Mouse (Mus musculus) cerebellum, postnatal 14 days (tissue): ENCODE data around the gene March9.
A peak's percentile ranks its signal among the peaks of the same experiment; 100 is the strongest.
"Not testable (repeated sequence)": the region's sequence is repeated elsewhere in the genome, so short reads cannot be mapped to it uniquely, and the experiment has no call there.

Experiments
- DNase-seq, 2 experiments: peaks; one replicate each; pipeline ENCODE4 v3.0.0; 2021; ENCODE audit warnings: mixed read lengths in 2 of 2

March9 gene

DNA sequence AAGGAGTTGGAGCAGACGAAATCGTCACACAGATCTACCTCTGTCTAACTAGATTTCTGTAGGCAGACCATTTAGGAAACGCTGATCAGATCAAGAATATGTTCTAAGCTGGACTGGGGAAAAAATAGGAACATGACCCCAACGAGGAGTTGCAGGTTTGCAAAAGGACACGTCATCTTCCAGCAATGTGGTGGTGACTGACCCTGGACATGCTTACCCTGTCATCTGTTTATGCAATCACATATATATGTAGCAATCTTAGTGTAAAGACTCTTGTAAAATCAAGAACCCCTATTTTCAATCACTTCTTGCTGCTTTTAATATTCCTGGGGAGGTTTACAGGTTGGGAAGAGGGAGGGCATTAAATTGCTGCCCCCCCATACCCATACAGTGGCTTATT is 2.5 kb upstream of the March9 start:
- peak in 1 of 2 experiments; percentile 33 for DNase-seq

DNA sequence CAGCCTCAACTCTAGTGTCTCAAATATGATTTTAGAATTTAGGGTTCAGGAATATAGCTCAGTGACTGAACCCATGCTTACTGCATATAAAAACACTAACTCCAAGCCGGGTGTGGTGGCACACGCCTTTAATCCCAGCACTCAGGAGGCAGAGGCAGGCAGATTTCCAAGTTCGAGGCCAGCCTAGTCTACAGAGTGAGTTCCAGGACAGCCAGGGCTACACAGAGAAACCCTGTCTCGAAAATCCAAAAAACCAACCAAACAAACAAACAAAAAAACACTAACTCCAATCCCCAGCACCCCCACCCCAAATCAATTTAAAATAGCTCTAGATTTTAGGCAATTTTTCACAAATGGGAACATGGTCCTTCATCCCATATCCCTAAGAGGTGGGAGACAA is 2.1 kb upstream of the March9 start:
- not testable (repeated sequence) for DNase-seq

- DNase-seq: no peak
Measured at GRCm38 (mm10) chr10:127061513-127061912, 1.5 kb upstream of the March9 start.

DNA sequence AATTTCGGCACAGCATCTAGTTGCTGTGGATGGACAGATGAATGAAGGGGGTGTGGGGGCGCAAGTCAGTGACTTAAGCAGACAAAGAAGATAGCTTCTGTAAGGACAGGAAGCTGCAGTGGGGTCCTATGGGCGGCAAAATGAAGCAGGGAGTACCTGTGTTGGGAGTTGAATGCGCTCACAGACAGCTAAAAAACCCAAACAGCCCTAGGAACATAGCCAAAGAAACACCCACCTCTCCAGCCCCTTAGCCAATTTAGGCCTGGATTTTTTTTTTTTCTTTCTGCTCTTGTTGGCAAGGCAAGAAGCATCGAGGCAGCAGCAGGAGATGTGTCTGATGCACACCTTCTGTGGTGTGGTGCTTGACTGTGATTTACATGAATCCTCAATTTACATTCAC is 1.1 kb upstream of the March9 start:
- DNase-seq: peak in 1 of 2 experiments; percentile 36

DNA sequence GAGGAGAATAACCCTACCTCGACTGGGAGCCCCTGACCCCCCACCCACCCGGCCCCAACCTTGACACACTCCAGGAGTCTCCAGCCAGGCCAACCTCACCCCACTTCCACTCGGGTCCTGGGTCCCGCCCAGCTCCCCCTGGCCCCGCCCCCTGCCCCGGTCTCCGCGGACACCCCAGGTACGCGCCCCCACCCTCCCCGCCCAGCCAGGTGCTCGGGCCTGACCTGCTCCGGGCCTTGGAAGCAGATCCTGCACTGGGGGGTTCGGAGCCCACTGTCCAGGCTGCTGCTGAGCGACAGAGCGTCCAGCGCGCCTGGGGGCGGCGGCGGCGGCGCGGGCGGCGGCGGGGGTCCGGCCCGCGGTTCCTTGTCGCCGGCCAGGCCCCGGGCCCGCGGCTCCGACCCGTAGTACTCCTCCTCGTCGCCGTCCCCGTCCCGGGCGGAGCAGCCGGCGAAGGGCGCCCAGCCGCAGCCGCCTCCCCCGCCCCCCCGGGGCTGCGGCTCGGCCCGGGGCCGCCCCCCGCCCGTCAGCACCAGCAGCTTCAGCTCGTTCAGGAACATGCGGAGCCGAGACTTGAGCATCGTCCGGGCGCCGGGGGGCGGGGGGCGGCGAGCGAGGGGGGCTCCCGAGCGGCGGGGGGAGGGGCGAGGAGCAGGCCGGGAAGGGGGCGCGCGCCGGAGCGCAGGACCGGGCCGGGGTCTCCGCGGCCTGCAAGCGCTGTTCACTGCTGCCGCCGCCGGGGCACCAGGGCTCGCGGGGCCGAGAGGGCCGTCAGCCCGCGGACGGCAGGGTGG is 613 bp downstream of the March9 start:
- peak; percentile 52 to 66 for DNase-seq

DNA sequence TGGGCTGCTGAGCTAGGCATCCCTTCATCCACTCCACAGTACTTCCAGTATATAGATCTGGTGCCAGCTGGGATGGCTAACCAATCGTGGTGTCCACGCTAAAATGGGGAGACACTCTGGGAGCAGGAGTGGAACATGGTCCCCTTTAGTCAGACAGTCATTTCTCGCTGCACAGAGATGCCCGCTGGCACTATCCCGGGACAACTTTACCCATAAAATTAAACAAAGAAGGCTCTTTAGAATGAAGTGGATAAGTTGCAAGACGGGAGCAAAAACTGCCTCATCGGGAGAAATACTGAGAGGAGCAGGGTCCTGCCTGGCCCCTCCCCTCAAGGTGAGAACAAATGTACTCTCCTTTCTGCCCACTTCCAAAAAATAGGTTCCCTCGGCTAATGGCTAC is 1.3 kb downstream of the March9 start:
- peak in 1 of 2 experiments; percentile 33 for DNase-seq

DNA sequence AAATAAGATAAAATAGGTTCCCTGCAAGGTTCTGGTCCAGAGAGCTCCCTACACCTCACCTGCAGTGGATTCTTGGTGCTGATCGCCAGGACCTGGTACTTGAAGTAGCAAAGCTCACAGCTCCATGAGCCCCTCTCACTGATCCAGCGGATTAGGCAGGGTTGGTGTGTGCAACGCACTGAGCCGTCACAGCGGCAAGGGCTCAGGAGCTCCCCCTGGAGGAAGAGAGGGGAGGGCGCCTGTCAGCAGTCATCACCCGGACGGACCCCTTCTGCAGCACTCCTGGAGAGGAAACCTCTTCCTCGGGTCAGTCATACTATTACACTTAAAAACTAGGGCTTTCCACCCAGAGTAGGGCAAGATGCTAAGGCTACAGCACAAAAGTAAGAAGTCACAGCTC is 1.8 kb downstream of the March9 start:
- peak; percentile 89 to 90 for DNase-seq

DNA sequence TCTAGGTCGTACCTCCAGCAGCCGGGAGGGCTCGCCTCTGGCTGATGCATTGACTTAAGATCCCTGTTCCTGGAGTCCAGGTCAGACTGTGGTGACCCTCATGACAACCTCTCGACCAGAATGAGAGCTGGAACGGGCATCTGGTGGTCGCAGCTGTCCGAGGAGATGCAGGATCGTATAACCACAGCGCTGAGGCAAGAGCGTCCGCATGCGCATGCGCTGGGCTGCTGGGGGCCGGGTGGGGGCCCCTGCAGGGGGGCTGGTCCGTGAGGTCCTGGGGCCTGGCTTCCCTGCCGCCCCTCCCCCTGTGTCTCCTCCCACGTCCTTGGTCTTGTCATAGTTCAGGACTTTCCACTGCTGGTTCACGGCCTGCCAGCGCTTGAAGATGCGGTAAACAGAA is 3.5 kb downstream of the March9 start:
- no peak for DNase-seq

DNA sequence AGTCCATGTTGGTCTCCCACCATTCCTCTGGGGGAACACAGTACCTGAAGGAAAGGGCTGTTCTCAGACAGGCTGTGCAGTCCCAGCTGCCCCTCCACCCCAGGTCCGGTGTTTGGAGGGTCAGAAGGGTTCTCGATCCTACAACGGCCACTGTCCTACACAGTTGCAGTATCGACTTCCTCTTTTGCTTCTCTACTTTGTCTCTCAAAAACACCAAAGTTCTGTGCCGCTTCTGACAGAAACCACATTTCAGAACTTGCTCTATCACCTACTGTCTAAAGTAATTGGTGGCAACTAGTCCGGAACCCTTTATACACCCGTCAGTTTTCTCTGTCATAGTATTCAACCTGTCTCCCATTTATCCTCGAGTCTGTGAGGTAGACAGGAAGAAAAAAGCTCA is 4.6 kb downstream of the March9 start:
- DNase-seq: no peak

- peak; percentile 55 to 58 for DNase-seq
Measured at GRCm38 (mm10) chr10:127054646-127055045, 5.3 kb downstream of the March9 start.

DNA sequence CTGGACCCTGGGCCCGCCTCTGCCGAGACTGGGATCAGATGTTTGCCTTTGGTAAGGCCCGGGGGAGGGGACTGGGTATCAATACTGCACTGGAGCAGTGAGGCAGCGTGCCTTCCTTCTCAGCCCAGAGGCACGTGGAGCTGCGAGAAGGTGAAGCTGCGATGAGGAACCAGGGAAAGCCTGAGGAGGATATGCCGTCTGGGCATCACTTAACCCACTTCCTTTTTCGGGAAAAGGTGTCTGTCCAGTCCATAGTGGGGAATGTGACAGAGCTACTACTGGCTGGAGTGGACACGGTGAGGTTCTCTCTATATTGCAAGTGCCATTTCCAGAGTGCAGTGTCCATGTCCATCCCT is 9.9 kb downstream of the March9 start:
- no peak for DNase-seq

GRCm38 (mm10) chr10:127049395-127050118 is 10.4 kb downstream of the March9 start:
- DNase-seq: no peak

- no peak for DNase-seq
Measured at GRCm38 (mm10) chr10:127048608-127049394, 11.2 kb downstream of the March9 start.

DNA sequence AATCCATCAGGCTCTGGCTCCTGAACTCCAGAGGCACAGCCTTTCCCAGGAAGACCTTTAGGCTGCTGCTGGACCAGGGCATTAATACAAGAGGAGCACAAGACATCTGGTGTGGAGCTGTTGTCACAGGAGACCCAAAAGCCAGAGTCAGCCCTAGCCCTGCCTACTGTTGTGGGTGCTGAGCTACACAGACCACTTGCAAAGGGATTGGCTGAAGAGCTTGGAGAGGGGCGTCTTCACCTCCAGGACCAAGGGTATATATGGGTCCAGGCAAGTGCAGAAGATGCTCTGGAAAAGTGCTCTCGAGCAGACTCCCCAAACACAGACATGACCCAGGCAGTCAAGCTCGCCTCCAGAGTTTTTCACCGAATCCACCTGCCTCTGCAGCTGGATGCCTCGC is 12.0 kb downstream of the March9 start, which contains the start of gene Cyp27b1:
Gene Cyp27b1 (plus strand): TSS at position 297 of the 400 bp plus-strand sequence.
- no peak for DNase-seq

- DNase-seq: no peak
Measured at GRCm38 (mm10) chr10:127043187-127043586, 16.8 kb downstream of the March9 start.

GRCm38 (mm10) chr10:127042468-127043115 is 17.4 kb downstream of the March9 start:
- no peak for DNase-seq

- peak; percentile 94 to 96 for DNase-seq
Measured at GRCm38 (mm10) chr10:127041774-127042338, 18.1 kb downstream of the March9 start.

DNA sequence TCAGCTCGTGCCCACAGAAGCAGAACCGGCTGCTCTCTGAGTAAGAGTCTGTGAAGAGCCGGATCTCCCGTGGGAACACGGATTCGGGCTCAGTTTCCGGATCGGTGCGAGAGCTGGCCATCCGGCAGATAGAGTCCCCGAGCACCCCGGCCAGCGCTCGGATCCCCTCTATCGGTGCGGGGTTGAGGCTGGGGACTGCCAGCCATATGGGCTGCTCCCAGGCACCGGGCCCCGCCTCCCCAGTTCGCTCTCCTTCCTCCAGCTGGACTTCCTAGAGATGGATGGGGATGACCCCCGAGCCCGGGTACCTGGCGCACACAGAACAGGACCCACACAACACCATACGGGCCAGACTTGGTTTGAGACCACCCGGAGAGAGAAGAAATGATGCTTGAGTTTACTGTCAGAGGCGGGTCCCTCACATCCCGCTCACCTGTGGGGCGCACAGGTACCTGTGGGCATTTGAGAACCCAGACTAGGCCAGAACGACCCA is 18.7 kb downstream of the March9 start, which contains the start of the genes Mettl1 and Eef1akmt3:
Gene Mettl1 (plus strand): TSS at position 141 of the 493 bp plus-strand sequence.
Gene Eef1akmt3 (minus strand): TSS at position 240 of the 493 bp plus-strand sequence.
- peak; percentile 60 to 69 for DNase-seq

DNA sequence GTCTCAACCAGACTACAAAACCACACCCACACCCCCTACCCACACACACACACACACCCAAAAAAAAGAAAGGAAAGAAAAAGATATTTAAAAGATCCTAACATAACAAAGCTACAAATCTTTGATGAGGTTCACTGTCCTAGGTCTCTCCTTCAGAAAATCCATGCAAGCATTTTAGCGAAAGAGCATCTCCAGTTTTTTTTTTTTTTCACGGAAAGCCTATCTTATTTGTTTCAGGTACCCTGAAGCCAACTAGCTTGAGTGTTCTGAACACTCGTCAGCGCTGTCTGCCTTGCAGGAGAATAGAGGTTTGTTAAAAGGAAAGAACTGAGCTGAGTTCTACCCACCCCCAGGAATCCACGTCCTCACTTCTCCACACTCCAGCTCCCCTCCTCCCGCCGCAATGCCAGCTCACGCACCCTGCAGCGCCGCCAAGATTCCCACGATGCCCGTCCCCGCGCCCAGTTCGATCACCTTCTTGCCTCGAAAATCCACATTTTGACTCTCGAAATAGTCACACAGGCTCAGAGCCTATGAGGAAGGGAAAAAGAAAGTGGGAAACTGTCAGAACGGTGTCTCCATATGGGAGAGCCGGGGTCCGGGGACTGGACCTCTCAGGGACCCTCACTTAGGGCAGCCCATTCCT is 19.3 kb downstream of the March9 start:
- peak; percentile 31 to 48 for DNase-seq

DNA sequence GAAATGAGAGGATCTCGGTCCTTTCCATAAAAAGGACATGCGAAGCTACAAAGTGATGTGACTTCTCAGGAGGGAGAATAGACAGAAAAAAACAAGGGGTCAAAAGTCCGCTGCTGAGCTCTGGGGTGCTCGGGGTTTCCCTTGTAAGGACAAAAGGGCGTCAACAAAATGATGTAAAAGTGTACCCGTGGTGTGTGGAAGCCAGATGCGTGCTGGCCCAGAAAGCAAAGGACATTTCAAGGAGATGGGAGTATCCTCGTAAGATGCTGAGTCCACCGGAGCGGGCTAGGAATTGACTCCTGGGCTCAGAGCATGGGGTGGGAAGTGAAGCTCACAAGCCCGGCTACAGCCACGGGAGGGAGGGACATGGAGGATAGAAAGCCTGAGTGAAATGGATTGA is 22.3 kb downstream of the March9 start:
- no peak for DNase-seq

DNA sequence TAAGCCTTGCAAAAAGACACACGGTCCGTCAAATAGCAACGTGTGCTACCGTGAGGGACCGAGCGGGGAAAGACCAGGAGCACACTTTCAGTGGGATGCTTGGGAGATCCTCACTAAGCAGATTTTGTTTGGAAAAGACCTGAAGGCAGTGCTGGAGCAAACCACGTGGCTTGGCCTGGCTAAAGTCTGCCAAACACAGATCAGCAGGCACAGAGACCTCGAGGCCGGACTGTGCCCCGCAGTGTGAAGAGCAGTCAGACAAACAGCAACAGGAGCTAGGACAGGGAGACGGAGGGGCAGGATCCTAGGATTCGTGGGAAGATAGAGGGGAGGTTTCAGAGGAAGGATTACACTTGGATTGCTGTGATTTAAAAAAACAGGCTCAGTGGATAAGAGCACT is 23.7 kb downstream of the March9 start:
- no peak for DNase-seq
